Mouse (Mus musculus) limb, embryonic 14.5 days (tissue): ENCODE results near the gene R3hcc1l. TPM values are rescaled to one million over a fixed set of nuclear protein-coding genes. Genes with fewer than 3 reads are reported as not detected.

ENCODE experiments used
- ATAC-seq: fragments of 200-750 bp; cut with Nextera tagmentation; 2 replicates; pipeline ENCODE4 v1.8.0; 2017; ENCODE audit warnings: low read depth, moderate number of reproducible peaks, moderate TSS enrichment; ENCODE audit not compliant: low FRiP score
- DNase-seq: peaks from one replicate; pipeline ENCODE4 v3.0.0-alpha.2; 2015; ENCODE audit warnings: low spot score
- H3K27ac ChIP-seq: fragments of 300-500 bp; sonication (generic); replicated peaks from 2 replicates; pipeline ENCODE4 v1.5.1; 2014; ENCODE audit warnings: low read depth, mild to moderate bottlenecking, low read length, moderate library complexity, mixed read lengths
- H3K27me3 ChIP-seq: fragments of 300-500 bp; sonication (generic); 2 replicates; pipeline ENCODE4 v1.6.1; 2014; ENCODE audit warnings: low read length, mixed read lengths; ENCODE audit not compliant: control insufficient read depth, insufficient read depth
- H3K36me3 ChIP-seq: fragments of 300-500 bp; sonication (generic); 2 replicates; pipeline ENCODE4 v1.6.1; 2014; ENCODE audit warnings: mild to moderate bottlenecking, low read length, moderate library complexity, mixed read lengths; ENCODE audit not compliant: control insufficient read depth, insufficient read depth
- H3K4me1 ChIP-seq: fragments of 300-500 bp; sonication (generic); 2 replicates; pipeline ENCODE4 v1.6.1; 2014; ENCODE audit warnings: antibody characterized with exemption, low read length, mixed read lengths; ENCODE audit not compliant: control insufficient read depth, insufficient read depth
- H3K4me2 ChIP-seq: fragments of 300-500 bp; sonication (generic); replicated peaks from 2 replicates; pipeline ENCODE4 v1.6.1; 2014; ENCODE audit warnings: low read depth, mild to moderate bottlenecking, low read length, moderate library complexity; ENCODE audit not compliant: severe bottlenecking
- H3K4me3 ChIP-seq: fragments of 300-500 bp; sonication (generic); replicated peaks from 2 replicates; pipeline ENCODE4 v1.5.1; 2014; ENCODE audit warnings: low read length
- H3K9ac ChIP-seq: fragments of 300-500 bp; sonication (generic); 2 replicates; pipeline ENCODE4 v1.6.1; 2014; ENCODE audit warnings: mild to moderate bottlenecking, low read depth, low read length, moderate library complexity; ENCODE audit not compliant: severe bottlenecking
- H3K9me3 ChIP-seq: fragments of 300-500 bp; sonication (generic); 2 replicates; pipeline ENCODE4 v1.6.1; 2016; ENCODE audit warnings: low read length; ENCODE audit not compliant: control insufficient read depth
- POLR2A ChIP-seq: fragments of 200-500 bp; IDR thresholded peaks from 2 replicates; pipeline ENCODE4 v1.8.0; 2012; ENCODE audit warnings: inconsistent platforms, mild to moderate bottlenecking, moderate library complexity, borderline replicate concordance; ENCODE audit not compliant: insufficient read depth, insufficient read length; ENCODE audit errors: extremely low read depth
- WGBS: fragments of 180-500 bp; shearing (Covaris S2); extraction: QIAGEN DNeasy Blood & Tissue Kit; methylation state at CpG from one replicate; pipeline ENCODE4 v1.1.7; 2014; 5-methylcytosine and 5-hydroxymethylcytosine counted together
- polyA plus RNA-seq, 2 experiments: library from polyadenylated mRNA; depleted of rRNA in 1 of 2; stranded (reverse) in 1 of 2; unstranded in 1 of 2; fragments of >200 nt; fragmentation: Nextera tagmentation in 1 of 2; extraction: Ambion mirVana in 1 of 2; gene quantifications; 2 replicates each; pipeline versions ENCODE4 v1.2.1 to v1.2.3; 2012 to 2014

Gene R3hcc1l
- polyA plus RNA-seq, 2 experiments: 15.1 to 19.6 TPM

DNA sequence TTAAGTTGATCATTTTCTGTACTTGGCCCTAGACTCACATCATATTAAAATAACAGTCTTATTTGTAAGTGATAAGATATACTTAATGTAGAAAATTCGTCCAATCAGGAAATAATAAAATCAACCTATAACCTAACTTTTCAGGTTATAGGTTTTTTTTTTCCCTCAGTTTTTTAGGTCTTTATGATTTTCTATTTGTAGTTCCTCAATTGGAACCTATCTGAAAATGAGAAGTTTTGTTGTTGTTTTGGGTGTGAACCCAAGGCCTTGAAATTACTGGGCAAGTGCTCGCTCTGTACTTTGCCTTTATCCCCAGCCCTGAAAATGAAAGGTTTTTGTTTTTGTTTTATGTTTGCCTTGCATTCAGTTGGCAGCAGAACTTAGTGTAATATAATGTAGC lies 6.1 kb downstream of the R3hcc1l start:
- Histone ChIP-seq H3K9me3 (no peaks in the 10 kb centered on the region), H3K27me3 (no peaks in the 10 kb centered on the region), H3K27ac (no peak overlapping the region), H3K4me2 (no peak overlapping the region), H3K4me1 (peaks cover 3% of the 10 kb centered on the region), H3K9ac (no peak overlapping the region), H3K4me3 (no peak overlapping the region), H3K36me3 (no peaks in the 10 kb centered on the region)
- ATAC-seq (no peak), DNase-seq (no peak)
- WGBS: 83% methylated on average over 2 of the region's 2 CpGs
- no peak for TF ChIP-seq POLR2A

DNA sequence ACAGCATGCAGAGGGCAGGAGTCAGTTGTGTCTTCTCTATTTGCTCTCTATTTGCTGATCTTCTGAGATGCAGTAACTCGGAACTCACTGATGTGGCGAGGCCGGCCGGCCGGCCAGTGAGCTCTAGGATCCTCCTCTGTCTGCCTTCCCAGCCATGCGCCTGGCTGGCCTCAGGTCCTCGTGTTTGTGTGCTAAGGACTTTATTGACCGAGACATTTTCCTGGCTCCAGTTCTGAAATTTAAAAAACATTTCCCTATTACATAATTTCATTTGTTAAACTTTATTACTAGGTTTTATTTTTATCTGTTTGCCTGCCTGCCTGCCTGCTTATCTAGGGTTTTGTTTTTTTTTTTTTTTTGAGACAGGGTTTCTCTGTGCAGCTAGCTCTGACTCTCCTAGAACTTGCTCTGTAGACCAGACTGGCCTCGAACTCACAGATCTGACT lies 11.5 kb downstream of the R3hcc1l start:
- no peak for DNase-seq
- no peaks in the 10 kb centered on the region for H3K36me3 ChIP-seq
- no peak overlapping the region for H3K9ac ChIP-seq
- no peak for TF ChIP-seq POLR2A
- no peaks in the 10 kb centered on the region for H3K27me3 ChIP-seq
- H3K27ac ChIP-seq: no peak overlapping the region
- no peak for ATAC-seq
- no peak overlapping the region for H3K4me2 ChIP-seq
- 82% methylated on average over 9 of the region's 9 CpGs for WGBS
- no peak overlapping the region for H3K4me3 ChIP-seq
- H3K9me3 ChIP-seq: no peaks in the 10 kb centered on the region
- no peaks in the 10 kb centered on the region for H3K4me1 ChIP-seq

DNA sequence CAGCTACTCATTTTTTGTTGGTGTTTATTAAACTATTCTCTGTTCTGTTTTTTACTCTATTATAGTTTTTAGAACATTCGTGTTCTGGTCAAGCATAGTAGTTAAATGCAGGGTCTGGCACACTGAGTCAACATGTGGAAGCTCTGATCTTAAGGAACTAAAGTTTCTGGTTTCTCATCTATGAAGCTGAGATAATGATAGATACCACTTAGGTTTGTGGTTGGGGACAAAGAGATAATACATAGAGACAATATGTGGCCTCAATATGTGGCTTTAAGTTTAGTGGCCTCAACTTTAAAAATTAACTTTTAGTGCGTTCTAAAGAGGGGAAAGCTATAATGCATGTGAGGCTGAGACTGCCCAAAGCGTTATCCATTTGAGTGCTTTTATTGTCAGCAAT lies 15.9 kb downstream of the R3hcc1l start:
- DNase-seq (no peak), ATAC-seq (no peak)
- no peaks in the 10 kb centered on the region for H3K36me3 ChIP-seq
- no peak for TF ChIP-seq POLR2A
- H3K4me1 ChIP-seq: 0 out of 2 replicates have a peak, but pooled peaks cover 2% of the 10 kb centered on the region
- no peak overlapping the region for H3K9ac ChIP-seq
- no peaks in the 10 kb centered on the region for H3K27me3 ChIP-seq
- WGBS: 69% methylated on average over 3 of the region's 3 CpGs
- H3K4me3 ChIP-seq: no peak overlapping the region
- no peaks in the 10 kb centered on the region for H3K9me3 ChIP-seq
- no peak overlapping the region for H3K4me2 ChIP-seq
- no peak overlapping the region for H3K27ac ChIP-seq

DNA sequence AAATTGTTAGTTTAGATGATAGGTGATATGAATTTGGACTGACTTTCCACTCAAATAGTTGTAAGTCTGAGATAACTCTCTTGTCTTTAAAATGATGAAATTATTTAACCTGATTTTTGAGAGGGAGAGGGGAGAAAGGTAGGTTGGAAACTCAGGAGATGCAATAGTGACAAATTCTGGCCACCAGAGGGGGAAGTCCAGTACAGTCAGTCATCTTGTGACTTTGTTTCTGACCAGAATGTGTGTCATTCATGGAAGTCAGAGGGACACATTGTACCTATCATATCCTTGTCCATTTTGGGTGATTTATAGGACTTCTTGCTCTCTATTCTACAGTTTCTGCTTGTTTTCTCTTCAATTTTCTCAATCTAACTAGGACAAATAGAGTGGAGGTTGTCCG lies 19.0 kb downstream of the R3hcc1l start:
- Histone ChIP-seq H3K4me2 (no peak overlapping the region), H3K4me3 (no peak overlapping the region), H3K9ac (no peak overlapping the region), H3K27ac (no peak overlapping the region), H3K27me3 (no peaks in the 10 kb centered on the region), H3K36me3 (no peaks in the 10 kb centered on the region), H3K4me1 (peaks cover 6% of the 10 kb centered on the region; the same call in 1 of the 2 replicates), H3K9me3 (no peaks in the 10 kb centered on the region)
- TF ChIP-seq POLR2A: no peak
- WGBS: 88% methylated on average over 1 of the region's 1 CpGs
- no peak for DNase-seq
- no peak for ATAC-seq

DNA sequence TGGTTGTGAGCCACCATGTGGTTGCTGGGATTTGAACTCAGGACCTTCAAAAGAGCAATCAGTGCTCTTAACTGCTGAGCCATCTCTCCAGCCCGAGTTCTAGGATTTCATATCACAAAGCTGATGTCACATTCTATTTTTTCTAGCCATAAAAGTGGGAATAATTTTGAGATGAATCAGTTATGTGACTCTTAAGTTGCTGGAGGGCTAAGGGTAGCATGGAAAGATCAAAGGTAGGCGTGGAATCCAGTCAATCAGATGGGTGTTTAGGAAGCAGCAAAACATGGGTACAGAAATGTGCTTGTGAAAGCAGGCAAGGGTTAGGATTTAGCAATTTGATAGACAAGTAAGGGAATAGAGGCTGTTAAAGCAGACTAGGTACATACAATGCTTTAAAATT lies 20.4 kb downstream of the R3hcc1l start:
- no peaks in the 10 kb centered on the region for H3K36me3 ChIP-seq
- TF ChIP-seq POLR2A: no peak
- ATAC-seq (no peak), DNase-seq (no peak)
- 85% methylated on average over 2 of the region's 2 CpGs for WGBS
- H3K4me3 ChIP-seq: no peak overlapping the region
- H3K4me2 ChIP-seq: no peak overlapping the region
- no peaks in the 10 kb centered on the region for H3K9me3 ChIP-seq
- H3K27me3 ChIP-seq: no peaks in the 10 kb centered on the region
- H3K4me1 ChIP-seq: peaks cover 6% of the 10 kb centered on the region; the same call in 1 of the 2 replicates
- H3K9ac ChIP-seq: no peak overlapping the region
- H3K27ac ChIP-seq: no peak overlapping the region
